Mouse (Mus musculus) spleen, adult 2 months (tissue): ENCODE measurements around the gene Lysmd2.

Experiments
- CTCF ChIP-seq: fragments of 200-500 bp; IDR thresholded peaks from 2 replicates; pipeline ENCODE4 v1.5.1; 2011; ENCODE audit warnings: mild to moderate bottlenecking, inconsistent platforms; ENCODE audit not compliant: insufficient read depth, insufficient read length, insufficient replicate concordance; ENCODE audit errors: extremely low read depth
- POLR2A ChIP-seq: fragments of 200-500 bp; IDR thresholded peaks from 2 replicates; pipeline ENCODE4 v1.6.1; 2011; ENCODE audit warnings: low read depth, low read length, inconsistent platforms

DNA sequence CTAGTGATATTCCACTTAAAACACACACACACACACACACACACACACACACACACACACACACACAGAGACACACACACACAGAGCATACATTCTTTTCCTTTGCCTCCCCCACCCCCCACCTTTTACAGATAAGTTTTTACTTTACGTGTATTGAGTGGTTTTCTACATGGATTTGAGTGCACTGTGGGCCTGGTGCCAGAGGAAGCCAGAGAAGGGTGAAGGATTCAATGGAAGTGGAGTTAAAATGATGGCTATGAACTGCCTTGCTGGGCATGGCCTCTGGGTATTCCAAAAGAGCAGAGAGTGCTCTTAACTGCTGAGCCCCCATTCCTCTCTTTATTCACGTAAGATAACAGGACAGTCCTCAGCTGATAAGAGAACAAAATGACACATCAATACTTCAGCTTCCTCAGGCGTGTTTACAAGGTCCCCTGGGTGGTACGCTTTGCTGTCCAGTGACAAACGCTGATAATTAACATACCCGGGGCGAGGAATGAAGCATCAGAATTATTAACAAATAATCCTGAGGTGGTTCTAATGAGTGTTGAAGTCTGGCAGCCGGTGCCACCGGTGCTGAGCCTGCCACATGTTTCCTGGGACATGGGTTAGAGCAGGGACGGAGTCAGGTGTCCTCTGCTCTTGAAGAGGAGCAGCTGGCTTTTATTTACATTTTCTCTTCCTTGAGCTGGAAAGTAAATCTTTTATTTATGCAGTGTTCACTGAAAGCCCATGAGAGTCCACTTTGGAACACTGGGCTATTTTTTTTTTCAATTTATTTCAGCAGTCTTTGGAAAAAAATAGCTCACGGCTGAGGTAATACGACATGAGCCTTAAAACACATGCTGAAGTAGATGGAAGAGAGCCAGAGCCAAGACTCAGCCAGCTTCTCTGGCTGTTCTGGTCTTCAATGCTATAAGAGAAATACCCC lies 28.7 kb downstream of the Lysmd2 start:
- TF ChIP-seq POLR2A (no peak), CTCF (no peak)
